Mouse (Mus musculus) left cerebral cortex, postnatal 25 days (tissue): Measurements from ENCODE around the gene Fgfr2. TPM values are rescaled to one million over a fixed set of nuclear protein-coding genes. Genes with fewer than 3 reads are reported as not detected.

ENCODE experiments used
- DNase-seq, 2 experiments: peaks; one replicate each; pipeline ENCODE4 v3.0.0; 2022; ENCODE audit warnings: low spot score in 2 of 2, mixed read lengths in 1 of 2
- intact Hi-C: fragments of 180-260 bp; cut with DNase I; formaldehyde crosslinking; loops from one replicate; pipeline ENCODE4 v1.15.1; 2025
- total RNA-seq, 2 experiments: library from RNA; stranded (reverse); gene quantifications; 2 replicates each; pipeline ENCODE4 v1.2.3; 2021

The Fgfr2 gene
- total RNA-seq, 2 experiments from 2014 or later: 37.1 to 42.0 TPM

- intact Hi-C loops: no loop called here
- no peak for DNase-seq
Measured at GRCm38 (mm10) chr7:130789456-130789855, 2333.7 kb downstream of the Fgfr2 start.

- no peak for DNase-seq
- intact Hi-C loops: no loop called here
Measured at GRCm38 (mm10) chr7:130788950-130789349, 2334.2 kb downstream of the Fgfr2 start.

- intact Hi-C loops: no loop called here
- DNase-seq: no peak
Measured at GRCm38 (mm10) chr7:130787537-130787936, 2335.6 kb downstream of the Fgfr2 start.

GRCm38 (mm10) chr7:130786708-130787107 is 2336.4 kb downstream of the Fgfr2 start:
- no peak for DNase-seq
- intact Hi-C loops: no loop called here

GRCm38 (mm10) chr7:130785923-130786575 is 2337.1 kb downstream of the Fgfr2 start:
- intact Hi-C loops: no loop called here
- no peak for DNase-seq

- DNase-seq: no peak
- intact Hi-C loops: no loop called here
Measured at GRCm38 (mm10) chr7:130782501-130783050, 2340.6 kb downstream of the Fgfr2 start.

GRCm38 (mm10) chr7:130780866-130781419 is 2342.2 kb downstream of the Fgfr2 start:
- intact Hi-C loops: no loop called here
- DNase-seq: no peak

- no peak for DNase-seq
Measured at GRCm38 (mm10) chr7:130773914-130774630, 2349.1 kb downstream of the Fgfr2 start, which contains the start of gene Btbd16. TSS of gene Btbd16 (plus strand) at chr7:130774069.

GRCm38 (mm10) chr7:130773171-130773830 is 2349.8 kb downstream of the Fgfr2 start:
- intact Hi-C loops: loop anchor here (5.0 to 10.0 kb wide), 2 partner anchors 54 to 282 kb away; no protein-coding TSS in a partner anchor
- no peak for DNase-seq

More at GRCm38 (mm10) chr7:130773914-130774630, 2349.1 kb downstream of the Fgfr2 start, which contains the start of gene Btbd16:
- intact Hi-C loops: loop anchor here (5.0 to 10.0 kb wide), 2 partner anchors 53 to 281 kb away; no protein-coding TSS in a partner anchor

- intact Hi-C loops: loop anchor here (2.0 to 10.0 kb wide), 3 partner anchors 57 to 284 kb away; no protein-coding TSS in a partner anchor
- peak; percentile 78 to 90 for DNase-seq
Measured at GRCm38 (mm10) chr7:130770707-130771106, 2352.4 kb downstream of the Fgfr2 start.

GRCm38 (mm10) chr7:130768151-130768550 is 2355.0 kb downstream of the Fgfr2 start:
- DNase-seq: no peak
- intact Hi-C loops: no loop called here

GRCm38 (mm10) chr7:130766411-130767170 is 2356.6 kb downstream of the Fgfr2 start:
- DNase-seq: peak in 1 of 2 experiments; percentile 48
- intact Hi-C loops: no loop called here

GRCm38 (mm10) chr7:130764160-130764559 is 2359.0 kb downstream of the Fgfr2 start:
- intact Hi-C loops: loop anchor here (5.0 kb wide), 2 partner anchors 217 to 232 kb away; no protein-coding TSS in a partner anchor
- DNase-seq: no peak

- intact Hi-C loops: loop anchor here (2.0 to 5.0 kb wide), 3 partner anchors 87 to 230 kb away; no protein-coding TSS in a partner anchor
- DNase-seq: peak; percentile 73 to 87
Measured at GRCm38 (mm10) chr7:130762071-130762897, 2360.9 kb downstream of the Fgfr2 start.

- no peak for DNase-seq
- intact Hi-C loops: loop anchor here (5.0 kb wide), 1 partner anchor 65 kb away; no protein-coding TSS in a partner anchor
Measured at GRCm38 (mm10) chr7:130757326-130757865, 2365.8 kb downstream of the Fgfr2 start.

- intact Hi-C loops: loop anchor here (5.0 kb wide), 1 partner anchor 64 kb away; no protein-coding TSS in a partner anchor
- DNase-seq: no peak
Measured at GRCm38 (mm10) chr7:130756343-130756835, 2366.8 kb downstream of the Fgfr2 start.

- peak in 1 of 2 experiments; percentile 38 for DNase-seq
- intact Hi-C loops: loop anchor here (2.0 to 5.0 kb wide), 2 partner anchors 62 to 82 kb away; no protein-coding TSS in a partner anchor
Measured at GRCm38 (mm10) chr7:130754790-130755189, 2368.4 kb downstream of the Fgfr2 start.
